Mouse (Mus musculus): ENCODE measurements around the gene Klhdc4. TPM values are rescaled to one million over a fixed set of nuclear protein-coding genes. Genes with fewer than 3 reads are reported as not detected.

The Klhdc4 gene
- total RNA-seq, 2 experiments from 2014 or later = 26.0 to 27.1 TPM

DNA sequence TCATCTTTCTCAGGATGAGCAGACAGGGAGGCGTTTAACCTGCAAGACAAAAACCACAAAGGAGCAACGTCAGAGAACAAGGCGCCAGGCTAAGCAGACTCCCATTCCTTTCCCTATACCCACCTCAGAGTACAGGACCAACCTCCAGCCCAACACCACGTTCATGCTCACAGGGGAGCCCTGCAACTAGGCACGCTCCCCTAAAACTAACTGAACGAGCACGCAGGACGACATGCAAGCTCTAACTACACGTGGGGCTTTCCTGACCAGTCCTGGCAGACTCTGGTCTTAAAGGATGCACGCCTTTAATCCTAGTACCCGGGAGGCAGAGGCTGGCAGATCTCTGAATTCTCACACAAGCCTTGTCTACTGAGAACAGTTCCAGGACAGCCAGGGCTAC is 8.0 kb downstream of the Klhdc4 start:
- DNase-seq (ENCODE audit: low spot score in 2 of 2) = no peak
- intact Hi-C loops (cut with DNase I) = no loop called here

DNA sequence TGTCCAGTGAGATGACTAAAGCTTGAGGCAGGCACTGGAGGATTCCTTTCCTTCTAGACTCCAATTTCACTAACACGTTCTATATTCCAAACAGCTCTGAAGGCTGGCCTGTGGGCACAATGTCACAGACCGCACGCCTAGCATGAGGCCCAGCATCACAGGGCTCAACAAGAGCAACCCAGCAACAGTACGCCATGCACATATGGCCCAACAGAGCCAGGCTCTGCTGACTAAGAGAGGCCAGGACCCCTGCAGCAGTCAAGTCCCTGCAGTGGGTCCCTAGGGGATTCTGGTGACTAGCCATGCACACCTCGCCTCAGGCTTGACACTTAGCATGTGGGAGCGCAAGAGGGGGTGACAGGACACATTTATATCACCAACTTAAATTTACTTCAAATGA is 8.5 kb downstream of the Klhdc4 start:
- no peak for DNase-seq (ENCODE audit: low spot score in 2 of 2)
- intact Hi-C loops (cut with DNase I) = no loop called here

DNA sequence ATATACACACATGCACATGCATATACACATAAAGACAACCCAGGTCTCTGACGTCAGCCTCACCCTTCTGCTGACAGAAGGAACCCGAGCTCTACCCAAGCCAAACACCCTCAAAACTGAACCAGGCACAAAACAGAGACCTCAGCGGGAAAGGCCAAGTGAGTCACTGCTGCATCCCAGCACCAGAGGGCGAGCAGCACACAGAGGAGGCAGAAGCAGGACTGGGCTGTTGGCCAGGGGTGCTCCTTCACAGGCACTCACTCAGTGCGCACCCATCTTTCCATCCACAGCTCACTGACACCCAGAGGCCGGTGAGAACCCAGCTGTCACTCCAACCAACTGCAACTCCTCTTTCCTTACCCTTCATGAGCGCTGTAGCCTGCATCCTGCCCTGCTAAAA is 11.1 kb downstream of the Klhdc4 start:
- DNase-seq (ENCODE audit: low spot score in 2 of 2) = no peak
- intact Hi-C loops (cut with DNase I) = no loop called here

- intact Hi-C loops (cut with DNase I) = no loop called here
- no peak for DNase-seq (ENCODE audit: low spot score in 2 of 2)
Measured at GRCm38 (mm10) chr8:121811931-121812570, 17.3 kb downstream of the Klhdc4 start.

DNA sequence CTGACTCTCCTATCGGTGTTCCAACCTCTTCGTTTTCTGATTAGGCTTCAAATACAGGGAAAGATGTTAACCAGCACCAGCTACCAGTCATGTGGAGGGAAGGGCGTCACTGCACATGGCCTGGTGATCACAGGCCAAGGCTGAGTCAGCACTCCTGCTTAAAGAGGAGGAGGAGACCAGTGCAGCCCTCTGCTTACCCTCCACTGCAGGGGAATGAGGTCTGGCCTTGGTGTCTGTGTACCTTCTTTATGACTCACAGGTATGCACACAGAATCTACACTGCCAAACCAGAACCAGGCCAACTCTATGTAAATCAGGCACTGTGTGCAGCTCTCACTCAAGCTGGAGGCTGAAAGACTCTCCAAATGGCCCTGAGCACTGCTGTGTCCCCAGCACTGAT is 17.9 kb downstream of the Klhdc4 start:
- DNase-seq (ENCODE audit: low spot score in 2 of 2) = no peak
- intact Hi-C loops (cut with DNase I) = no loop called here

DNA sequence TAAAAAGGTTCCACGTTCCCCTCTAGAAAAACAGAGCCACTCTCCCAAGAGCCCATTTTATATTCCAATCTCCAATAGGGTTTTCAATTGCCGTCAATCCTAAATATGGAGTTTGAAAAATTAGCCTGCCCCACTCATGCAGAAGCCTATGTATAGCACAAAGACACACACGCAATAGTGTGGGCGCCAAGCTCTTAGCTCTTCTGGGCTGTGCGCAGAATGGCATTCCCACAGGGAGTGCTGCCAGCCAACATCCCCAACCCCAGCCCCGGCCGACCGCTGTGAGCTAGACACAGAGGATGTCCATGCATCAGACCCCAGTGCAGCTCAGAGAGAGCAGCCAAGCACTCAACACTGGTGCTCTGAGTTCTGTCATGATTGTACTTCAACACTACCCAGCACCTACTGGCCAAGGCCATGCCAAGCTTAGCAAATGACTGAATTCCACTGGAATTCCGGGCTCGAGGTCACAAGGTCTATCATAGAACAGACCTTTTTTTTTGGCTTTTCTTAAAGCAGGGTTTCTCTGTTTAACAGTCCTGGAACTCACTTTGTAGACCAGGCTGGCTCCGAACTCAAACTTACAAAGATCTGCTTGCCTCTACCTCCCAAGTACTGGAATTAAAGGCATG is 19.7 kb downstream of the Klhdc4 start:
- intact Hi-C loops (cut with DNase I) = no loop called here
- peak; percentile 71 to 73 for DNase-seq (ENCODE audit: low spot score in 2 of 2)

- DNase-seq (ENCODE audit: low spot score in 2 of 2) = no peak
- intact Hi-C loops (cut with DNase I) = no loop called here
Measured at GRCm38 (mm10) chr8:121808032-121808431, 21.3 kb downstream of the Klhdc4 start.

- intact Hi-C loops (cut with DNase I) = no loop called here
- no peak for DNase-seq (ENCODE audit: low spot score in 2 of 2)
Measured at GRCm38 (mm10) chr8:121806126-121806525, 23.2 kb downstream of the Klhdc4 start.

- intact Hi-C loops (cut with DNase I) = no loop called here
- no peak for DNase-seq (ENCODE audit: low spot score in 2 of 2)
Measured at GRCm38 (mm10) chr8:121804829-121805228, 24.5 kb downstream of the Klhdc4 start.

- no peak for DNase-seq (ENCODE audit: low spot score in 2 of 2)
- intact Hi-C loops (cut with DNase I) = no loop called here
Measured at GRCm38 (mm10) chr8:121798401-121798800, 31.0 kb downstream of the Klhdc4 start.

GRCm38 (mm10) chr8:121796406-121796805 is 33.0 kb downstream of the Klhdc4 start:
- intact Hi-C loops (cut with DNase I) = no loop called here
- DNase-seq (ENCODE audit: low spot score in 2 of 2) = no peak

DNA sequence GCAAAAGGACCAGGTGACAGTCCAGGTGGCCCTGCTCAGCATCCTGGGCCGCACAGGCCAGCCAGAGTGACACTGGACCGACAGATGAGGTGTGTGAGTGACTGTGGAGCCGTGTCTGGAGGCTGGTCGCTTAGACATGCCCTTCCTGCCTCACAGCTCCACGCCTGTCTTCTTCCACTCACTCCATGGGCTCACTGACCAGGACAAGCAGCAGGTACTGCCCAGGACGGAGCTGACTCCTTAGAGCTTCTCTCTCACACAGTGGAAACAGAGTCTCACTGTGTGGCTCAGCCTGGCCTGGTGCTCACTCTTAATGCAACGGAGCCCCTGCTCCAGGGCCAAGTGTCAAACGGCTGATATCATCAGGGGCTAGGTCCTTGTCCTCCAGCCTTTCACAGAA is 33.9 kb downstream of the Klhdc4 start:
- intact Hi-C loops (cut with DNase I) = no loop called here

DNA sequence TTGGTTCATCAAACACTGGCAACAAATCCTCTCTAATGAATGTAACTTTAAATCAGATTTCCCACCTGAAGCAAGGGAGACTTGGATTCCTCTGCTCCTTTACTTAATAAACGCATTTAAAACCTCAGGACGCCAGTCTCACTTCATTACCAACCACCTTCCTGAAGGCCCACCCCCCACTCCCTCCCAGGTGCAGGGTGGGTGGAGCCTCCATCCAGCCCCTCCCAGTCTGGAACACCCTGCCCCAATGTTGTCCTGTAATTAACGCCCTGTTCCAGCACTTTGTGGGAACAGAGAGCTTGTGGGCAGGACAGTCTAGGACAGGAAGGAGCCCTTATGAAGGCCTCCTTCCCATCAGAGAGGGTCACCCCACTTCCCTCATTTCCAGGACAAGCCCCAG is 35.2 kb downstream of the Klhdc4 start:
- DNase-seq (ENCODE audit: low spot score in 2 of 2) = no peak
- intact Hi-C loops (cut with DNase I) = no loop called here

More for the DNA sequence above, 33.9 kb downstream of the Klhdc4 start:
- DNase-seq (ENCODE audit: low spot score in 2 of 2) = no peak

DNA sequence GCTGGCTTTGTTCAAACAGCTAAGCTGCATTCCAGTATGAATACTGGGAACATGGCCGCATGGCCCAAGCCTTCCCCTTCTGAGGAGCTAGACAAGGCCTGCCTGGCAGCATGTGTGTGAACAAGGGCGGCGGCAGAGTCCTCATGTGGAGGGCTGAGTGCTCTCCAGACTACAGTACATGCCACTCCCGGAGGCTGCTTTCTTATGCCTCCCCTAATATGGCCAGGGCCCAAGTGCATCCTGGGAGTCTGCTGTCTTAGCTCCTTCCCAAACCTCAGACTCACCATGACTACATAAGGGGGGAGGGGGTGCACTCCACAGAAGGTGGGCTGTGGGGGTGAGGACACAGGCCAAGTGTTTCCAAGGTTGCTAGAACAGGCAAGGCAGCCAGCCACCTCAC is 36.7 kb downstream of the Klhdc4 start:
- DNase-seq (ENCODE audit: low spot score in 2 of 2) = no peak
- intact Hi-C loops (cut with DNase I) = no loop called here

GRCm38 (mm10) chr8:121792159-121792558 is 37.2 kb downstream of the Klhdc4 start:
- intact Hi-C loops (cut with DNase I) = no loop called here
- DNase-seq (ENCODE audit: low spot score in 2 of 2) = no peak

- intact Hi-C loops (cut with DNase I) = no loop called here
- DNase-seq (ENCODE audit: low spot score in 2 of 2) = no peak
Measured at GRCm38 (mm10) chr8:121788786-121789185, 40.6 kb downstream of the Klhdc4 start.

GRCm38 (mm10) chr8:121786542-121786941 is 42.8 kb downstream of the Klhdc4 start:
- intact Hi-C loops (cut with DNase I) = no loop called here
- DNase-seq (ENCODE audit: low spot score in 2 of 2) = peak; percentile 67 to 79

DNA sequence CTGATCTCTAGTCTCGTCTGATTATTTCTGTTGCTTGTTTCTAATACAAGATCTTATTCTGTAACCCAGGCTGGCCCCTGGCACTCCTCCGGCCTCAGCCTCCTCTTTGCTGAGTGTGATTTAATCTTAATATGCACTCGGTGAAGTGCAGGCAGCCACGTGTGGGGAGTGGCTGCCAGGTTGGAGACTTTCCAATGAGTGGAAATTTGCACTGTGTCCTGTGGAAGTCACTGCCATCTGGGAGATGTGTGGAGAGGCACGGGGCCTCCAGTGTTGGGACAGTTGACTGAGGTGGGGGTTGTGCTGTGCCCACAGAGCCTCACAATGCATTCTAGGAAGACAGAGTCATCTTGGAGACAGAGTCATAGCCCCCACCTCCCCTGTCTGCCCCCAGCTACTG is 46.9 kb downstream of the Klhdc4 start:
- intact Hi-C loops (cut with DNase I) = no loop called here

GRCm38 (mm10) chr8:121773876-121774275 is 55.5 kb downstream of the Klhdc4 start:
- no peak for DNase-seq (ENCODE audit: low spot score in 2 of 2)
- intact Hi-C loops (cut with DNase I) = loop anchor here (5.0 kb wide), 1 partner anchor 42 kb away; no protein-coding TSS in a partner anchor

More for the DNA sequence above, 46.9 kb downstream of the Klhdc4 start:
- no peak for DNase-seq (ENCODE audit: low spot score in 2 of 2)

DNA sequence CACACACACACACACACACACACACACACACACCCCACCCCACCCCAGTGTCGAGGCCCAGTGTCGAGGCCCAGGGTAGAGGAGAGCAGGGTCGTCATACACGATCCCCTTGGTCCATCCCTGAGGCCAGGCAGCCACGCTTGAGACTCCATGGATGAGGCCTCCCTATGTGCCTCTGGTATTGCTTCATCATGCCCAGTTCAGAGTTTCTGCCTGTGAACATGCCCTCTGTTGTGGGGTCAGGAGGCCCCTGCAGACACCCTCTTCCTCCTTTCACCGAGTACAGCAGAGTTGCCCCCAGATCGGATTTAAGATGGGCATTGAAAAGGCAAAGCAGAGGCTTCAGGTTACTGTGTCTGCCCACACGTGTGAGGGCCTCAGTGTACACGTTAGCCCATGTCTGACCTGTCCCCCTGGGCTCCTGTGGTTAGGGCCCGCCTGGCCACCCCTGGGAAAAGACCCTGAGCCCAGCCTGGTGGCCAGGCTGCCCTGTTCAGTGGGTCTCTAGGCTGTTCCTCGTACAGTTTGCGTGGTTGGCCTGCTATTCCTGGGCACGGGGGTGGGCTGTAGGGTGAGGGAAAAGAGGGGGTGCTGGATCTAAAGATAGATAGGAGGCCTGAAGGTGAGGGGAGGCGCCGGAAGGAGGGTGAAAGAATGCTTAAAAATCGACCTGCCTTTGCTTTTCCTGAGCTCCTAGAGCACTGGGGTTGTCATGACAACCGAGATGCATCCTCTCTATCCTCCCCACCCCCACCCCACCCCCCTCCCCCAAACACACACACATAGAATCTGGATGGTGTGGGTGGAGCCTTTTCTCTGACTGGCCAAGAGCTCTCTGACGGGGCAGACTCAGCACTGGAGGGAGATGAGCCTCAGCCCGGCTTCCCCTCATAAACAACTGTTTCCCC is 58.3 kb downstream of the Klhdc4 start:
- intact Hi-C loops (cut with DNase I) = loop anchor here (5.0 kb wide), 1 partner anchor 39 kb away; no protein-coding TSS in a partner anchor
- DNase-seq (ENCODE audit: low spot score in 2 of 2) = peak; percentile 56 to 80
